Mouse (Mus musculus) E14TG2a.4 (cell line): ENCODE measurements around the gene Tmem182.

ENCODE experiments used
- CTCF ChIP-seq: conservative IDR thresholded peaks from 2 replicates; pipeline ENCODE4 v1.5.1; 2014; ENCODE audit warnings: low read length
- NANOG ChIP-seq: IDR thresholded peaks from 2 replicates; pipeline ENCODE4 v1.6.1; 2014; ENCODE audit warnings: borderline replicate concordance, low read length, mixed read lengths
- POU5F1 ChIP-seq: IDR thresholded peaks from 2 replicates; pipeline ENCODE4 v1.6.1; 2014; ENCODE audit warnings: low read length, borderline replicate concordance

DNA sequence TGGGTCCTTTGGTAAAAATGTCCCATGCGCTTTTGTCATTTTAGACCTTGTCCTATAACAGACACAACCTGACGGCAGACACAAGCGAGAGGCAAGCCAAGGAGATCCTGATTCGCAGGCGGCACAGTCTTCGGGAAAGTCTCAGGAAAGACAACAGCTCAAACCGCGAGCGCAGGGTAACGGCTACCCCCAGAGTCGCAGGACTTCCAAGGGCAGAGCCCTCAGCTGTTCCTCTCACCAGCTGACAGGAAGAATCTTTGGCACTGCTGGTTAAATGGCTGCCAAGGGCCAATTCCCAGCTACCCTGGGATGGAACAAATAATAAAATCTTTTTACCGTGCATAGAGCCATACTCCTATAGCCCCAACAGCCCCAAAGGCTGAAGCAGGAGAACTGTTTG is 39.9 kb upstream of the Tmem182 start:
- TF ChIP-seq CTCF (no peak), POU5F1 (no peak), NANOG (no peak)
